Mouse (Mus musculus) thymus, adult 18-20 months (tissue): ENCODE results near the gene Abhd13.

Experiments
- DNase-seq, 2 experiments: peaks; one replicate each; pipeline ENCODE4 v3.0.0; 2022; ENCODE audit warnings: mixed read lengths in 2 of 2

Gene Abhd13

GRCm38 (mm10) chr8:9977573-9978314 lies at the start of gene Abhd13, which contains the start of gene Lig4:
TSS of gene Abhd13 (plus strand) at chr8:9977707.
TSS of gene Lig4 (minus strand) at chr8:9977686.
- DNase-seq, result peak; percentile 98

GRCm38 (mm10) chr8:9929746-9930445 lies 47.6 kb upstream of the Abhd13 start:
- DNase-seq, result no peak

DNA sequence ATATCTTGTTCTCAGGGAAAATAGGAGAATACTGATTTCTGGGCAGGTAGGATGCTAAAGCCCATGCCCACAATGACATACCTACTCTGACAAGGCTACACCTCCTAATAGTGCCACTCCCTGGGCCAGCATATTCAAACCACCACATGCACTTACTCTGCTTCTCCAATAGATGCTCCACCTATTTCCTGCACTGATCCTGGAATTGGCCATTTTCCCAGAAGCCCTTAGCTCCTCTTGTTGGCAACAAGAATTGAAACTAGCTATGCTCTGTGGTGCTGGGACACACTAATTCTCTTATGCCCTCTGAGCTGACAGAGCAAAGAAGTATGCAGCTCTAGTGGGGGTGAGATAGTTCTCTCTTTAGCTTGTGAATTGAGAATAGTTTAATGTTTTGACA lies 44.8 kb upstream of the Abhd13 start:
- DNase-seq, result no peak

DNA sequence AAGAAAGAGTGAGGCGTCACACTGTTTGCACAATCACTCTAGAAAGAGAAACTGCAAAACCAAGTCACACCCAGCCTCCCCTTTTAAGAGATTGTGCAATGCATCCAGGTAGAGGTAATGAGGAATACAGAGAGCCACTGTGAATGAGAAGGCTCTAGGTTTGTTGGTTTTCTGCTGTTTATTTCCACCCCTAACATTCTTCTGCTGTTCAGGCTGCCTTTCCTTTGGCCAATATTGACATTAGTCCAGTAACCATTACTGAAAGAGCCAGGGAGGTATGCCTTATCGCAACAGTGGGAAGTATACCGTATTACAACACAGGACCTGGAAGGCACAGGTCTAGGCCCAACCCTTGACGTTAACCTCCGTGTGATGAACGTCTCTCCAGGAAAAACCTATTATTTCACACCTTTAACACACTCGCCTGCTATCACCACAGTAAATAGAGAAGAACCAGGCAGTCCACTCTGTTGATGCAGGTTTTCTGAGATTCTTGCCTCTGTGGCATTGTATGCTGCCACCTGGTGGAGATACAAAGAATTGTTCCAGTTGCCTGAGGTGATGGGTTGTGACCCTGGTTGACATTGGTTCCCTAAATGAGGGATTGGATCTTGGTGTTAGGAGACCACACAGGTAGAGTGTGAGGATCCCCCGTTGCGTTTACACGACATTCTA lies 42.5 kb upstream of the Abhd13 start:
- peak in 1 of 2 experiments; percentile 6 for DNase-seq

DNA sequence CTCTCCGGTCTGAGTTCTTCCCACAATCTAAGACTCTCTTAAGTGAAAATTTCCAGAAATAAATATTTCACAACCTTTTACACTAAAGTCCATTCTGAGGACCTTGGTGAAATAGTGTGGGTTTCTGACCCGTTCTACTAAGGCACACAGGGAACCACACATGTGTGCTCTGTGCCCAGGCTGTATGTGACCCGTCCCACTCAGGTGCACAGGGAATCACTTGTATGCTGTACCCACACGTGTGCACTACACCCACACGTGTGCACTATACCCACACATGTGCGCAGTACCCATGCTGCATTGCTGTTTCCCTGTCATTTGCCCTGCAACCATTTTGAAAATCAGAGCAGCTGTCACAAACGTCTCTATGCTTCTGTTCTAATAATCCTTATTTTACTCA lies 41.9 kb upstream of the Abhd13 start:
- DNase-seq, result no peak

- no peak for DNase-seq
Observed at GRCm38 (mm10) chr8:9949134-9949890, 28.2 kb upstream of the Abhd13 start.

- DNase-seq, result no peak
Observed at GRCm38 (mm10) chr8:9958338-9958737, 19.2 kb upstream of the Abhd13 start.

DNA sequence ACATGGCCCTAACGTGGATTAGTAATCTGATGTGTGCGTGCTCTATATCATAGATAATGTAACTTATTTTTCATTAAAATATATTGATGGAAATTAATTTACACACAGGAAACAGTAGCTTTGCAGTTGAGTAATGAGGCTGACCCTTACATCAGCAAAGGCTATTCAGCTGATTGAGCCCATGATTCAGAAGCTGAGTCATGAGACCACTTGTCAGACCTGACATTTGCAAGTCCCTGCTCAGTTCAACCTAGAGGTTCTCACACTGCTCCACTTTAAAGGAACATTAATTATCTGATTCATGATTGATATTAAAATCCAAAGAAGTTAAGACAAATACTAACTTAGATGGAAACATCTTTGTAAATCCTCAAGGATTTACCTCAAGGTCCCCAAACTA lies 17.6 kb upstream of the Abhd13 start:
- no peak for DNase-seq

- no peak for DNase-seq
Observed at GRCm38 (mm10) chr8:9971866-9972265, 5.6 kb upstream of the Abhd13 start.

- DNase-seq, result peak; percentile 18 to 44
Observed at GRCm38 (mm10) chr8:9975276-9975675, 2.2 kb upstream of the Abhd13 start.

GRCm38 (mm10) chr8:9975898-9976611 lies 1.5 kb upstream of the Abhd13 start:
- DNase-seq, result peak; percentile 98 to 99

GRCm38 (mm10) chr8:9977016-9977415 lies 491 bp upstream of the Abhd13 start:
- DNase-seq, result no peak

- DNase-seq, result peak in 1 of 2 experiments; percentile 9
Observed at GRCm38 (mm10) chr8:9978475-9979230, 1.1 kb downstream of the Abhd13 start.

DNA sequence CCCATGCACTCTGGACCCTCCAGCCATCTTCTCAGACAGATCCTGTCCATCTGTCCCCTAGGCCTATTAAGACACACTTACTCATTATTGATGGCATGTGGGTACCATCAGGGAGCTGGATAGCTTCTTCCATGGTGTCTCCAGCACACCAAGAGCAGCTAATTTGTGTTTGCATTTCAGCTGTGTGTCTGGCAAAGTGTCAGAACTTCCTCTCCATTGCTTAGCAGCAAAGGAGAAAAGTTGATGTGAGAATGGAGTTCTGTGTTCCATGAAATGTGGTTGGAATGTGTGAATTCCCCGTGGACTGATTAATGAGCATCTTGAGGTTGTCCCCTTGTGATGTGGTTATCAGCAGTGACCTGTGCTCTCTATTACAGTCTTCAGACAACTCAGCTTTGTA lies 2.2 kb downstream of the Abhd13 start:
- DNase-seq, result no peak

GRCm38 (mm10) chr8:9980188-9980587 lies 2.7 kb downstream of the Abhd13 start:
- no peak for DNase-seq

DNA sequence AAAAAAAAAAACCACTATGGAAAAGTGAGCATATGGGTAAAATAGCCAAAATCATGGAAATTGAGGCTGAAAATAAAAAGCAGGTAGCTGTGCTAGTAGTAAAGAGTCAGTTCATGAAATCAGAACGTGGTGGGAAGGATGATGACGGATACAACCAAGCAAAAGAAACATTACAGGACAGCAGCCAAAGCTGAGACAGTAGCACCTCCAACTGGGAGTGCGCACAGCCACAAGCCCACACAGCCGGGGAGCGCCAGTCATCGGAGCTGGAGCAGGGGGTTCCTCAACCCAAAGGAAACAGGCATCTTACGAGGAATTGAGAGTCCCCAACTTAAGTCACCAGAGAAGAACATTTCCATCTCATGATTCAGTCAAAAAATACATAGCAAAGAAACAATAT lies 26.6 kb downstream of the Abhd13 start:
- DNase-seq, result no peak

DNA sequence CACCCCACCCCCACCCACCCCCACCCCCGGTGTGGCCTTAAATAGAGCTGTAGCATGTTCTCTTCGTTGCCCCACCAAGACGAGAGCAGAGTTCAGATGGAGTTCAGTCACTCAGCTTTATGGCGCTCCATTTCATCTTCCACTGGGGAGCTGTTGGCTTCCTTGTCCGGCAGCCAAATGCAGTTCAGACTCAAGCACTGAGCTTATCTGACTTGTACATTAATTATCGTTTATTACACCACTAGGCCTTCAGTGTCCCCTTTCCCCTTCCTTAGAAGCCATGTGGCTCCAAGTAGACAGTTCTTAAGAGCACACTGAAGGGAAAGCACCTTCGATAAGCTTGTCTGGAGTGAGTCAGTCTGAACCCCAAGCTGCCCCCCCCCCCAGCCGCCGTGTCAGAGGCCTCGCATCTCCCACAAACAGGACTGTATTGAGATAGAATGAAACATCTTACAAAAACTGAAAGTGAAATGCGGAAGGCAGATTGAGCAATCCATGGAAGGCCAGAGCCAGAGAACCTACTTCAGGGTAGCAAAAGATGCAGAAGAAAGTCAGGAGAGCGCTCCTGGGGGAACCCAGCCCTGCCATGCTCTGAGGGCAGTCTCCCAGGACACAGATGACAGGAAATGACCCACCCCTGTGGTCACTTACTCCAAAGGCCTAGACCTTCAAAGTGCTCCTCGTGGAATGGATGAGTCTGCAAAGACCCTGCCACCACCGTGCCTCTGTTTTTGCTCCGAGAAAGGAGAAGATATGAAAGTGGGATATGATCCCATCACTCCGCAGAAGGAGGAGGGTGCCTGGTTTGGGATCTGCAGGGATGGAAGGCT lies 28.9 kb downstream of the Abhd13 start, which contains the start of gene Tnfsf13b:
TSS of gene Tnfsf13b (plus strand) at position 312 of the 830 bp plus-strand sequence.
- no peak for DNase-seq

- no peak for DNase-seq
Observed at GRCm38 (mm10) chr8:10006986-10007659, 29.6 kb downstream of the Abhd13 start.

DNA sequence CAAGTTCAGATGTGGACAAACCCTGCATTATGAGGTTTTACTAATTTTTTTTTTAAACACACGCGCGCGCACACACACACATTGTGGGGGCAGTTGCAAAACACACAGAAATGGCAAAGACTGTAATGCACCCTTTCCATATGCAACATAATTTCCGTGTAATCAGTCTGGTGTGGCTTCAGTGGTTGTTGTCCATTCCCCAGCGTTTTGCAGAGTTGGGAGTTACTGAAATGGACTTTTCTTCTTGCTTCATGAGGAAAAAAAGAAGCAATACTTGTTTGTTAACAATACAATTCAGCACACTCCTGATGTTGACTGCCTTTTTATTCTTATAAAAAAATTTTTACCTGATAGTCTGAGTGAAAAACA lies 30.1 kb downstream of the Abhd13 start:
- DNase-seq, result no peak

- DNase-seq, result no peak
Observed at GRCm38 (mm10) chr8:10016252-10016651, 38.7 kb downstream of the Abhd13 start.
